Mouse (Mus musculus) forebrain, embryonic 11.5 days (tissue): Measurements from ENCODE around the gene Ipo4. TPM values are rescaled to one million over a fixed set of nuclear protein-coding genes. Genes with fewer than 3 reads are reported as not detected.

Experiments used
- ATAC-seq: fragments of 200-750 bp; cut with Nextera tagmentation; replicated peaks from 2 replicates; pipeline ENCODE4 v1.8.0; 2017; ENCODE audit warnings: moderate TSS enrichment; ENCODE audit not compliant: low FRiP score
- DNase-seq: peaks from one replicate; pipeline ENCODE4 v3.0.0-alpha.2; 2017; ENCODE audit warnings: low spot score
- H3K27ac ChIP-seq: fragments of 300-500 bp; sonication (generic); 2 replicates; pipeline ENCODE4 v1.5.1; 2014; ENCODE audit warnings: low read depth, low read length
- H3K27me3 ChIP-seq: fragments of 300-500 bp; sonication (generic); 2 replicates; pipeline ENCODE4 v1.6.1; 2014; ENCODE audit warnings: mild to moderate bottlenecking, low read length, mixed read lengths; ENCODE audit not compliant: control insufficient read depth, insufficient read depth
- H3K36me3 ChIP-seq: fragments of 300-500 bp; sonication (generic); 2 replicates; pipeline ENCODE4 v1.6.1; 2014; ENCODE audit warnings: mild to moderate bottlenecking, low read length, moderate library complexity, mixed read lengths; ENCODE audit not compliant: control insufficient read depth, insufficient read depth
- H3K4me1 ChIP-seq: fragments of 300-500 bp; sonication (generic); replicated peaks from 2 replicates; pipeline ENCODE4 v1.6.1; 2014; ENCODE audit warnings: low read length, mixed read lengths; ENCODE audit not compliant: control insufficient read depth, insufficient read depth
- H3K4me2 ChIP-seq: fragments of 300-500 bp; sonication (generic); 2 replicates; pipeline ENCODE4 v1.6.1; 2014; ENCODE audit warnings: low read depth, mild to moderate bottlenecking, low read length, moderate library complexity, mixed read lengths; ENCODE audit not compliant: severe bottlenecking
- H3K4me3 ChIP-seq: fragments of 300-500 bp; sonication (generic); 2 replicates; pipeline ENCODE4 v1.5.1; 2014; ENCODE audit warnings: low read depth, low read length
- H3K9ac ChIP-seq: fragments of 300-500 bp; sonication (generic); 2 replicates; pipeline ENCODE4 v1.6.1; 2014; ENCODE audit warnings: low read length
- H3K9me3 ChIP-seq: fragments of 300-500 bp; sonication (generic); 2 replicates; pipeline ENCODE4 v1.6.1; 2016; ENCODE audit warnings: low read length, mixed read lengths; ENCODE audit not compliant: control insufficient read depth
- WGBS: fragments of 180-500 bp; shearing (Covaris S2); extraction: QIAGEN DNeasy Blood & Tissue Kit; methylation state at CpG from one replicate; pipeline ENCODE4 v1.1.7; 2014; 5-methylcytosine and 5-hydroxymethylcytosine counted together
- polyA plus RNA-seq: library from polyadenylated mRNA; unstranded; fragments of >200 nt; fragmentation: Nextera tagmentation; extraction: Ambion mirVana; gene quantifications from 2 replicates; pipeline ENCODE4 v1.2.1, GENCODE M21; 2014

The Ipo4 gene
- polyA plus RNA-seq, 1 experiment from 2014 or later = 77.2 TPM

DNA sequence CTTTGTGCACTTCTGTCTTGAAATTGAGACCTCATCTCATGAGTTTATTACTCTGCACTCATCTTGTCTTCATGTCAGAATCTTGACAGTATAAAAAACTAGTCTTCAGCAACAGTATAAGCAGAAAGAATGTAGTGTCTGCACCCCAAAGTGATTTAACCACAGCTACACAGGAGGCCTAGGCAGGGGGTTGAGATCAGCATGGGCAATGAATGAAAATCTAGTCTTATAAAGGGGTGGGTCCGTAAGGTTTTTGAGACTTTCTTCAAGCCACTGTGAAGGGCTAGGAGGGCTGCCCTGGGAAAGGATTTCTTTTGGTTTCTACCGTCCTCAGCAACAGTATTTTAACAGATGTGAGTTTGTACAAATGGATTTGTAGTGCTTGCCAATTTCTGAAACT lies 24.9 kb upstream of the Ipo4 start:
- ATAC-seq = no peak
- no peak overlapping the region; the same call in 1 of the 2 replicates for H3K4me2 ChIP-seq
- no peak overlapping the region; the same call in 1 of the 2 replicates for H3K9ac ChIP-seq
- no peaks in the 10 kb centered on the region for H3K27me3 ChIP-seq
- no peaks in the 10 kb centered on the region; the same call in 1 of the 2 replicates for H3K36me3 ChIP-seq
- no peak for DNase-seq
- H3K27ac ChIP-seq = no peak overlapping the region
- 0 out of 2 replicates have a peak, but pooled peaks cover 2% of the 10 kb centered on the region for H3K4me1 ChIP-seq
- H3K9me3 ChIP-seq = no peaks in the 10 kb centered on the region
- H3K4me3 ChIP-seq = peak overlapping the region; percentile 58
- 44% methylated on average over 2 of the region's 2 CpGs for WGBS

DNA sequence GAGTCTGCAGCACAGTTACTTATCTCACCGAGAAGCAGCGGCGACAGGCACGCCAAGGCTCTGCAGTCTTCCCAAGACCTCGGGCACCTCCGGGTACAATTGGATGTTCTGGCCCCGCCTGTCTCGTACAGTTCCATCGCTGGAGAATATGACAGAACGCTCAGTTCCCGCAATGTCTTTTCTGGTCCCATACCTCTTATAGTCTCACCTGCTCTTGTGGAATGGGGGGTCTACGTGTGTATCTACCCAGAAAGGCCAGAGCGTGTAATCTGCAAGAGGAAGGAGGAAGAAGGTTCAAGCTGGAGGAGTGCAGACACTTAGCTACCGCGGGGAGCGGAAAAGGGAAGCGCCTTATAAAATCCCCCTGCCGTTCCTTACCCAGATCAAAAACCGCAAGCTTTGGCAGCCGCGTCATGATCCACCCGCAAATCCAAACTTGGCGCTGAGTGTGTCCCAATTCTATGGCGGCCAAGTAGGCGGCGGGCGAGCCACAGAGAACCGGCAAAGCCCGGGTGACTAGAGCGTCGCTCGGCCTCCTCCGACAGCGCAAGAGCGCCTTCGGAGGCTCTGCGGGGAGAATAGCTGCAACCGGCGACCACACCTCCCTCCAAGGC lies 24.3 kb upstream of the Ipo4 start, which contains the start of gene Mdp1:
Gene Mdp1, minus strand, starts transcription at position 549 of the 614 bp plus-strand sequence.
- H3K4me1 ChIP-seq = 0 out of 2 replicates have a peak, but pooled peaks cover 2% of the 10 kb centered on the region
- H3K4me3 ChIP-seq = peak within 1 kb of the TSS; percentile 58
- no peaks in the 10 kb centered on the region for H3K9me3 ChIP-seq
- no peaks in the 10 kb centered on the region for H3K27me3 ChIP-seq
- peak within 1 kb of the TSS; percentile 77 for H3K9ac ChIP-seq
- peak within 1 kb of the TSS; percentile 27; the same call in 1 of the 2 replicates for H3K27ac ChIP-seq
- H3K36me3 ChIP-seq = no peaks in the 10 kb centered on the region; the same call in 1 of the 2 replicates
- peak; percentile 92 for ATAC-seq
- WGBS = 1% methylated on average over 39 of the region's 39 CpGs
- DNase-seq = peak; percentile 89
- H3K4me2 ChIP-seq = peak within 1 kb of the TSS; percentile 62

DNA sequence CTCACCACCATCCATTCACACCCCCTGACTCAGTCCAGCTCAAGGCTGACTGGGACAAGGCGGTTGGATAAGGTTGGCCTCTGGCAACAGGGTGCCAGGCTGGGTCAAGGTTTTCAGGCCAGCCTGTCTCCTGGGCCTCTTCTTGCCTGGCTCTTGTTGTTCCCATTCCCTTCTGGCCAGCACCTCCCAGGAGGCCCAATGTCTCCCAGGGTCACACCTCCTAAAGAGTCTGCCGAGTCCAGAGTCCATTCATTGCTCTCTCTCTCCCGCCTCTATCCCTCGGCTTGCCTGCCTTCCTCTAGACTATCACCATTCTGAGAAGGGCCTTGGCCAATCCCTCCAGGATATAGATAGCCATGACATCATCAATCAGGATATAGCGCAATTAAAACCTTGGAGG lies 22.3 kb upstream of the Ipo4 start:
- H3K9me3 ChIP-seq = no peaks in the 10 kb centered on the region
- 0 out of 2 replicates have a peak, but pooled peaks cover 2% of the 10 kb centered on the region for H3K4me1 ChIP-seq
- no peak overlapping the region for H3K4me2 ChIP-seq
- H3K27me3 ChIP-seq = no peaks in the 10 kb centered on the region
- H3K4me3 ChIP-seq = no peak overlapping the region
- 93% methylated on average over 5 of the region's 5 CpGs for WGBS
- ATAC-seq (no peak), DNase-seq (no peak)
- H3K36me3 ChIP-seq = no peaks in the 10 kb centered on the region
- no peak overlapping the region for H3K27ac ChIP-seq
- H3K9ac ChIP-seq = no peak overlapping the region

- WGBS = 89% methylated on average over 3 of the region's 3 CpGs
Observed at GRCm38 (mm10) chr14:55656935-55657334, 21.2 kb upstream of the Ipo4 start.

GRCm38 (mm10) chr14:55651528-55651927 lies 15.8 kb upstream of the Ipo4 start:
- Histone ChIP-seq H3K4me1 (no peaks in the 10 kb centered on the region), H3K4me3 (no peak overlapping the region), H3K27me3 (no peaks in the 10 kb centered on the region), H3K9ac (no peak overlapping the region), H3K27ac (no peak overlapping the region), H3K9me3 (no peaks in the 10 kb centered on the region), H3K36me3 (no peaks in the 10 kb centered on the region), H3K4me2 (no peak overlapping the region)
- no peak for DNase-seq
- no peak for ATAC-seq
- WGBS = 92% methylated on average over 7 of the region's 7 CpGs

More at GRCm38 (mm10) chr14:55656935-55657334, 21.2 kb upstream of the Ipo4 start:
- no peak overlapping the region for H3K4me3 ChIP-seq
- H3K4me1 ChIP-seq = 0 out of 2 replicates have a peak, but pooled peaks cover 2% of the 10 kb centered on the region
- DNase-seq = no peak
- H3K4me2 ChIP-seq = no peak overlapping the region
- no peak overlapping the region for H3K9ac ChIP-seq
- H3K9me3 ChIP-seq = no peaks in the 10 kb centered on the region
- H3K27ac ChIP-seq = no peak overlapping the region
- H3K36me3 ChIP-seq = no peaks in the 10 kb centered on the region
- no peak for ATAC-seq
- H3K27me3 ChIP-seq = no peaks in the 10 kb centered on the region

DNA sequence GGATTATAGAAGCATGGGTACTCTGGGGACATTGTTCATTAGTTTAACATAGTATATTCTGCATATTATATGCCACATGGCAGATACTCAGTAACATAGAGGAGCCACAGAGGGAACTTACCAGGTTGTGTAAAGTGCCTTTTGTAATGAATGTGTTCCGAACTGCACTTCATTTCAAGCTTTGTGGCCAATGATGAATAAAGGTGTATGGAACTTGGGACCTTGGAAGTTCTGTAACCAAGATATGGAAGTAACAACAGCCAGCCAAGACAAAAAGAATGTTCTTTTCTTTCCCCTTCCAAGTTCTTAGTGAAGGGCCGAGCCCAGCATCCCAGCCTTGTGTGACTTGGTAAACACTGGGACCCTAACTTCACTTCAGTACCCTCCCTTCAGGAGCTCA lies 14.1 kb upstream of the Ipo4 start, which contains the start of gene Tssk4:
Gene Tssk4, plus strand, starts transcription at position 301 of the 400 bp plus-strand sequence.
- H3K9ac ChIP-seq = no peak within 1 kb of the TSS
- no peak within 1 kb of the TSS for H3K4me3 ChIP-seq
- DNase-seq (no peak), ATAC-seq (no peak)
- H3K27ac ChIP-seq = no peak within 1 kb of the TSS
- H3K36me3 ChIP-seq = no peaks in the 10 kb centered on the region
- peaks cover under 1% of the 10 kb centered on the region; the same call in 1 of the 2 replicates for H3K4me1 ChIP-seq
- no peaks in the 10 kb centered on the region for H3K9me3 ChIP-seq
- WGBS = 93% methylated on average over 2 of the region's 2 CpGs
- no peaks in the 10 kb centered on the region for H3K27me3 ChIP-seq
- no peak within 1 kb of the TSS for H3K4me2 ChIP-seq

GRCm38 (mm10) chr14:55644261-55644888 lies 8.6 kb upstream of the Ipo4 start:
- Histone ChIP-seq H3K36me3 (peaks cover 11% of the 10 kb centered on the region; the same call in 1 of the 2 replicates), H3K27ac (no peak overlapping the region), H3K4me3 (peak overlapping the region; percentile 66), H3K9ac (peak overlapping the region; percentile 95), H3K4me1 (peaks cover 15% of the 10 kb centered on the region), H3K9me3 (no peaks in the 10 kb centered on the region), H3K27me3 (no peaks in the 10 kb centered on the region), H3K4me2 (peak overlapping the region; percentile 81)
- no peak for DNase-seq
- ATAC-seq = no peak
- WGBS = 34% methylated on average over 17 of the region's 17 CpGs

- WGBS = under 1% methylated on average over 81 of the region's 89 CpGs
- Histone ChIP-seq H3K9ac (peak within 1 kb of the TSS; percentile 95), H3K9me3 (no peaks in the 10 kb centered on the region), H3K27ac (peak within 1 kb of the TSS; percentile 87), H3K4me1 (peaks cover 15% of the 10 kb centered on the region), H3K27me3 (no peaks in the 10 kb centered on the region), H3K36me3 (peaks cover 11% of the 10 kb centered on the region; the same call in 1 of the 2 replicates), H3K4me3 (peak within 1 kb of the TSS; percentile 66), H3K4me2 (peak within 1 kb of the TSS; percentile 81)
- ATAC-seq = peak; percentile 90
- peak; percentile 89 for DNase-seq
Observed at GRCm38 (mm10) chr14:55643060-55643907, 7.5 kb upstream of the Ipo4 start, which contains the start of gene Tm9sf1. Gene Tm9sf1, minus strand, starts transcription at chr14:55643806.
